Mouse (Mus musculus) urinary bladder, adult 2 months (tissue): Measurements from ENCODE around the gene Clrn1. TPM values are rescaled to one million over a fixed set of nuclear protein-coding genes. Genes with fewer than 3 reads are reported as not detected.

ENCODE experiments used
- DNase-seq: peaks from one replicate; pipeline ENCODE4 v3.0.0; 2022; ENCODE audit warnings: low spot score
- polyA plus RNA-seq: library from polyadenylated mRNA; depleted of rRNA; stranded (reverse); fragments of >200 nt; gene quantifications from 2 replicates; pipeline ENCODE4 v1.2.3, GENCODE M21; 2012; rRNA removed

Clrn1 gene
- polyA plus RNA-seq, 1 experiment, result not detected

DNA sequence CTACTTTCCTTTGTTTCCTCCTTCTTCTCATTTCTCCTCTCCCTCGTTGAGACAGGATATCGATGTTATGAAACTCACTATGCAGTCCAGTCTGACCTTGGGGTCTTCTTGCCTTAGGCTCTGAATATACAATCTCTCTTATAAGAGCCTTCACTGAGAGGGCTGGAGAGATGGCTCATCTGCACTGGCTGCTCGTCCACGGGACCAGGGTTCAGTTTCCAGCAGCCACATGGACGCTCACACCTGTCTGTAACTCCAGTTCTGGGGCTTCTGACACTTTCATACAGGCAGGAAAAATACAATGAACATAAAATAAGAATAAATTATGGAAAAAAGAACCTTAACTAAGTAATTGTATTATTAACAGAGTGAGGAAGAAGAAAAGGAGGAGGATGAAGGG is 53.6 kb downstream of the Clrn1 start:
- no peak for DNase-seq

DNA sequence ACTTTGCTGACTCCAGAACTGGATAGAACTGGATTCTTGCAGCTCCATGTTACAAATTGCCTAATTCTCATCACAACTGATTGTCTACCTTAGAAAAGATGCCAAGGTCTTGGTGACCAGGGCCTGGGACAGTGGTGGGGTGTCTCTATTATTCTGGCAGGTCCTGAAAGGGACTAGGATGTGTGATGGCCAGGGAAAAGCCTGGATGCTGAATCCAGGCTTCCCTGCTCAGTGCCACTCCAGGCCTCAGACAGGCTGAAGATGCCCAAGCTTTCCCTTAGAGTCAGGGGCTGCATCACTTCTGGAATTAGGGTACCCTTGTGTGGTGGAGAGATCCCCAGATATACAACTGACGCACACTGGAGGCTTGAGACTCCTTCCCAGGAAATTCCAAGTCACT is 55.2 kb downstream of the Clrn1 start:
- no peak for DNase-seq

DNA sequence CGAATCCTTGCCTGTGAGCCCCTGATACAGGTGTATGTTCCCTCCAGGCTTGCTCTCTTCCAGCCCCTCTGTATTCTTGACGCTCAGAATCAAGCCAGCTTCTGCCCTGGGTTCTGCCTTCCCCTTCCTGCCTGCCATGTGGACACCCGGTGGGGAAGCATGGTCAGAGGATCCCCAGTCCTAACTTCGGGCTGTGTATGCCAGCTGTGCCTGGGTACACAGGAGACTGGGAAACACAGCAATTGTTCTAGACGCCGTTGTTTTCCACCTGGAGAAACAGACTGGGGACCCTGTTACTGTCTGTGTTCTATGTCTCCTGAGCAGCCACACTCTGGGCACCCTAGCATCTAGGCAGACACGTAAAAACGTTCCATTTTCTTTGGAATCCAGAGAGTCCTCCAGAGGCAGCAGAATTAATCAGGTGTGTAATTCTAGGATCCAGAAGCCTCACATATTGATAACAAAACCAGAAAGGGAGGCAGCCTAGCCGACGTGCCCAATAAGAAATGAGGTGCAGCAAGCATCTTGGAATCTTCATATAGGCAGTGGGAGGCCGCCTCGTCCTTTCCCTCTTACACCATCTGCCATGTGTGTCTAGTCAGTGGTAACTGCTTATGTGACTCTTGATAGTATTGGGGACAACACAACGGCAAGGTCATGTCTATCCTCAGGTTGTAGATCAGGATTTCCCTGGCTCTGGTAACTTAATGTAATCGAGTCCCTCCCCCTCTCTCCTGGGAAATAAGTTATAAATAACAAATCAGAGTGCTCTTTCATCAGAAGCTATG is 56.6 kb downstream of the Clrn1 start:
- DNase-seq, result no peak

DNA sequence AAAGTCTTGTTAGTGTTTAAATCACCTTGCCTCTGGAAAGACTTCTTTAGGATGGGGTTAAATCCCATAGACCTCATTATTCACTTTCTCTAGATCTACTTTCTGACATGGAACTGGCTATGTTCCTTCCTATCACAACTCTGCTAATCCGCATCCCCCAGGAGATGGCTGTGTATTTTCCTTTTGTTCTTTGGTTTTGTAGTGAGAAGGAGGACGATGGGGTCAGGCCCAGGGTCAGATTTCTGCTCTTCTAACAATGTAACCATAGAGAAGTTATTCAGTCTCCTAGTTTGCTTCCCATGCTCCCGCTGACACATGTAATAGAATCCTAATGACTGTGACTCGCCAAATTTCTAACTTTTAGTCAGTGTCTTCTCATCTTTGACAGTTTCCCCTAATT is 58.9 kb downstream of the Clrn1 start:
- no peak for DNase-seq

DNA sequence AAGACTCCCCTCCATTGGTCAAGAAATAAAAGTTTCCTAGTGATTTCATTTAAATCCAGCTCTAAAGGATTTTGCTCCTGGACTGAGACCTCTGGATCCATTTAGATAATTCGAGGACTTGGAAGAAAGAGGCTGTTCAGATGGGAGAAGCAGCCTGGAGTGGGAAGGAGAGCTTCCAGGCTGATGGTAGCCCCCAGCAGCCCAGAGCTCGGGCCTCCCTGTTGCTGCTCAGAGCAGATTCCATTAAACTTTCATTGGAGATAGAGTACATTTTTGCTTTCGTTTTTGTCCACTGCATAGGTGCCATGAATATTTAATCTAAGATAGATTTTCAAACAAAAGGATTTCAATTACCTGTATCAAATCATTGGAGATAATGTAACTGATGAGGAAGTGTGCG is 62.9 kb downstream of the Clrn1 start, which contains the start of gene Mindy4b-ps:
TSS of gene Mindy4b-ps (minus strand) at position 101 of the 400 bp plus-strand sequence.
- no peak for DNase-seq

DNA sequence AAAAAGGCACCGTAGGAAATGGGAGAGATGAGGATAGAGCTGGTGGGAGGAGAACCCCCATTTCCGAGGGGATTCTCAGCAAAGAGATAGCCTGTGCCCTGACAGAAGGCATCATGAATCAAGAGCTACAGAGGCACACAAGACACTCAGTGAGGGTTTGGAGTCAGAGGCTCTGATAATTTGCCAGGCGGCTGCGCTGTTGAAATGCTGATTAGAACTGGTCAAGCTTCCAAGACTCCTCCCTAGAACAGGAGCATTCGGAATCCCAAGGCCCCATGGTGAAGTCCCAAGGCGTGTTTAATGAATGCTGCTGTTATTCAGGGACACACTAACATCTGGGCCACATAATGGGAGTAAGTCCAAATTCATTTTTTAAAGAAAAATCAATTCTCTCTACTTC is 67.8 kb downstream of the Clrn1 start:
- DNase-seq, result no peak

DNA sequence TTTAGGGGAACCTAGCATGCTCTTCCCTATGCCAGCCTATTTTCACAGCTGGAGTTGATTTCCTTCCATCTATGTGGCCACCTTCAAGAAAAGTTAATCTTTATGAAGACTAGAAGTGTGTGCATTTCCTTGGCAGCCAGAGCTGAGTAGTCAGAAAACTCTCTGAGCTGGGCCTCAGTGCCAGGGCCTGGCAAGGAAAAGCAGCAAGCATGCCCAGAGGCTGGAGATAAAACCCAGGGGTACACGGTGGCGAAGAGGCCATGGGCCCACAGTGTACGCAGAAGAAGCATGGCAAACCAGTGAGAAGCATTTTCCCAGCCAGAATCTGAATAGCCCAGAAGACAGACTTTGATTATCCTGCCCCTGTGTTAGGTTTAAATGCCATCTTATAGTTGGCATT is 70.9 kb downstream of the Clrn1 start:
- no peak for DNase-seq

DNA sequence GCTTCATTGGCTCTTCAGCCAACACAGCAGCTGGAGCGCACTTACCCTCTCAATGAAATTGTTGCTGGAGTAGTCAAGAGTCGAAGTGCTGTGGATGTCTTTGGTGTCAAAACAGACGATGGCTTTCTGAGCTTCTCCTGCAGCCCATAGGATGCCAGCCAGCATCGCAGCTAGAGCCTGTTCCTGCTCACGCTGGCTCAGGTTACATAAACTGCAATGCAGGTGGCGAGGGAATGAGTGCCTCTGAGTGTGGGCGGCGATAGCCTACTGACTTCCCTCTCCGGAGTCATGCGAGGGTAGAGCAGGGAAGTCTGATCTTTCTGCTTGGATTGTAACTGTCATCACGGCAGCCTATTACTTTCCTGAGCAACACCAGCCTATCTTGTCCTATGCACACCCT is 74.8 kb downstream of the Clrn1 start:
- no peak for DNase-seq

DNA sequence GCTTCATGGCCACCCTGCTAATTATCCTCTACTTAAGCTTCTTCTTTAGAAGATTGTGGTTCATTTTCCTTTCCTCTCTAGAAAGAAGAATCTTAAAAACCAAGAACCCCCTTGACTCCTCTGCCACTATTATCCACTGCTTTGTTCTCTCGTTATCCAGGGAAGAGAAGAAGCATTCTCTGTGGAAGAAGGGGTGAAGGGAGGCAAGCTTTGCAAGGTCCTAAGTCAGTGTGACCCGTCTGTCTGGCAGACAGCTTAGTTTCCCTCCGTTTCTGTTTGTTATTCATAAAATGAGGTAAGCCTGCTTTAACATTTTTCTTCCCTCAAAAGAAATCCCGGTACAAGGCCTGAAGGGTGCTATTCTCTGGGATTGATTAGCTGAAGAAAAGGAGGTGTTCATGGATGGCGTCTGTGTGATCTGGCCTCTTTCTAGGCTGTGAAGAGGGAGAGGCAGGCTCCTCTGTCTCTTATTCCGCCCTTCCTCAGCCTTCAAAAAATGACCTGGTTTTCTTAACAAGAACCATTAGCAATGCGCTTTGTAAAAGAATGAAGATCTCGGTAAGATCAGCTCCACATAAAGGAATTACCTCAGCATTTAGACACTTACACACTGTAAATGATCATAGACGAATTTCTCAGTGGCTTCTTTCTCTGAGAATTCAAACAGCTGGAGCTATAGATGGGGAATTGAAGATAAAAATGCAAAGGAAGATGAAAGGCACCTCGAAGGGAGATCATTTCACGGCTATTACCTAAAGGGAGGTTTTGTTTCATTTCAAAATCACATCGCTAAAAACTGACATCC is 75.8 kb downstream of the Clrn1 start:
- no peak for DNase-seq

DNA sequence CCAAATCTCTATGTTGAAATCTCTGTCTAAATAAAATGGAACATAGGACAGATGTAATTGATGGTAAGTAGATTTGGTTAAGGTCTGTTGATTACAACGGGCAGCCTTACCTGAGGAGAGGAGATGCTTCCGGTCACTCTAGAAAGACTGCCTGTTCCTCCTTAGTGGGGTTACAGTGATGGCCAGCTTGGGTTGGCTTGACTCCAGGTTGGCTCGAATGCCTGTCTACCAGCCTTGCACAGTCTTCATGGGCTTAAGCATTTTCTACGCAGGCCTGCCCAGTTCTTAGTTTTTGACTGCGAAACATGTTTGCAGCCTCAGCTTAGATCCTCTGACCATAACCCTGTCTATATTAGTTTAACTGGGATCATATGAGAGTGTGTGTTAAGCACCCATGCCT is 76.5 kb downstream of the Clrn1 start:
- DNase-seq, result no peak

DNA sequence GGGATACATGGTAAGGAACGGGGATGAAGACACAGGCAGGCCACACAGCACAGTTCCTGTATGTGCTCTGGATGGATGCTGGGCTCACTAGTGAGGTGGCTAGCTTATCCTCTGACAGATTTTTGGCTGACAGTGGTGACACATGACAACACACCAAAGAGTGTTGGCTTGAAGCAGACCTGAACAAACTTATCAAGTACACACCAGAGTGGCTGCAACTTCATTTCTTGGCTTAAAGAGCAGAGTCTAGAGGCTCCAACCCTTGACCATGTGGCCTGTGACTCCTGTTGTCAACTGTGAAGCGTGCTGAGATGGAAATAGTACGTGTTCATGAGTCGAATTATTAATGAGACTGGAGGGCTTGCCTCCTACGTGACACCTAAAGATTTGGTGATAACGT is 80.4 kb downstream of the Clrn1 start:
- no peak for DNase-seq

DNA sequence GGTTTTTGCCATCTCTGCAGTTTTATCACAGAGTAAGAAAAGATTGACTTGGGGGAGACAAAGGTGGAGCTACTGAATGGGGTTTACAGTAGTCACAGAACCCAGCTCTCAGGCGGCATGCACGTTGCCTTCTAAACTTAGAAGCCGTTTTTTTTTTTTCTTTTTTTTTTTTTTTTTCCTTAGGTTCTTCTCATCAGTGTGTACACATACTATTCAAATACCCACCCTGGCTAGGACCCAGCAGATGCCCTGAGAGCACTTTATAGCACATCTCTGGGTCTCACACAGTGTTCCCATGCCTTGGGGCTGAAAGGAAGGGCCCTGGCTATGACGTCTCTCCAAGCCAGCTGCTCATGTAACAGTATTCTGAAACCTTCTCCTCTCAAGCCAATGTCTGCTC is 86.5 kb downstream of the Clrn1 start:
- DNase-seq, result no peak

DNA sequence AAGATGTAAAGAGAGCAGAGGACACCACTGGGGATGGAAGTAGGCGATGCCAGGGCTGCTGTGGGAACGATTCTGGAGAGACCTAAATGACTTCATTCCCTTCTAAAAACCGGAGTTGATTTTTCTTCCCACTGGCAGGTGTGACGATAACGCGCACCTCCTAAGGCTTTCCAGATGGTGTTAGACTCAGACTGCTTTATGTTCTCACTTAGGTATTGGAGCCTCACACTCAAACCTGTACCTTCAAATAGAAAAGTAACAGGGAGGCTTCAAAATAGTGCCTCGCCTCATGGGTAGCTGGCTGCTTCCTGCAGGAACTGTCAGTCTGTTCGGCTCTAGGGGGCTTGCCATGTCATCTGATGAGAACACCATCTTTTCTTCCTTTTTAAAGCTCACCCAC is 86.9 kb downstream of the Clrn1 start:
- DNase-seq, result no peak

Other genes with a start within 250 kb of the Clrn1 start
- 0.09 and 0.12 TPM in 2 replicates for gene Erich6, start 248.1 kb downstream of the Clrn1 start, polyA plus RNA-seq
- gene Siah2, start 192.9 kb downstream of the Clrn1 start, polyA plus RNA-seq, result 9.6 and 9.9 TPM in 2 replicates
- gene Mindy4b-ps, start 63.0 kb downstream of the Clrn1 start, polyA plus RNA-seq, result not detected in 2 replicates
- gene Med12l, start 120.5 kb upstream of the Clrn1 start, polyA plus RNA-seq, result 1.4 and 1.5 TPM in 2 replicates
- gene Gpr171, start 216.5 kb upstream of the Clrn1 start, polyA plus RNA-seq, result 0.51 and 0.56 TPM in 2 replicates